Mouse (Mus musculus) CH12.LX (cell line): ENCODE measurements around the gene Ttll11.

Experiments used
- CTCF ChIP-seq, 2 experiments: IDR thresholded peaks in 1 of 2; conservative IDR thresholded peaks in 1 of 2; 2 replicates each; pipeline ENCODE4 v1.5.1; 2011 to 2012; ENCODE audit warnings: low read depth in 2 of 2, low read length in 2 of 2, improper control_type of control experiment in 1 of 2, inconsistent platforms in 1 of 2, mild to moderate bottlenecking in 1 of 2, moderate library complexity in 1 of 2
- JUND ChIP-seq: conservative IDR thresholded peaks from 2 replicates; pipeline ENCODE4 v1.6.1; 2011; ENCODE audit warnings: low read depth, low read length, improper control_type of control experiment
- MAFK ChIP-seq: IDR thresholded peaks from 2 replicates; pipeline ENCODE4 v1.6.1; 2011; ENCODE audit warnings: low read length, improper control_type of control experiment; ENCODE audit not compliant: insufficient replicate concordance
- POLR2A ChIP-seq: IDR thresholded peaks from 2 replicates; pipeline ENCODE4 v1.6.1; 2011; ENCODE audit warnings: low read depth, mild to moderate bottlenecking, improper control_type of control experiment, low read length

DNA sequence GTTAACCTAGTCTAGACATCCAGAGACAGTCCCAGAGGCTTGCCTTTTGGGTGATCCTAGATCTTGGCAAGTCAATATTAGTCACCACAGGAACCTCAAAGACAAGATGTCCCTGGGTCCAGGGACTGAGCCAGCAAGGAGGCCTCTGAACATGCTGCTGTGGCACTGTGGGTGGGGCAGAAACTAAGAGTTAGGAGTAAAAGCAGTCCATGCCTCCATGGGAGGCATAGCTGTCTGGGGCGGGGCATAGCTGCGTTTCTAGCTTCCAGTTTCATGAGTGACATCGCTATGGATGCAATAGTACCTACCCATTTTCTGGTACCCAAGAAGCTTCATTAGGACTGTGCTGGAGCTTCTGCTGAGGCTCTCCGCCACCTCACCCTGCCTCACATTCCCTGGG, 99.8 kb downstream of the Ttll11 start:
- TF ChIP-seq MAFK (no peak), CTCF (conservative IDR thresholded peaks at IDR 0.05 in 1 of 2, IDR thresholded peaks at IDR 0.05 in 1 of 2; ENCODE audit: low read depth in 2 of 2, low read length in 2 of 2) (no peak), POLR2A (no peak), JUND (no peak)
